Mouse (Mus musculus) small intestine, adult 2 months (tissue): ENCODE measurements at regions not wholly inside any gene's neighbourhood (a gene's known extent, or its start where the extent isn't known, plus 50 kb on each side); places are given as distances from the start of the nearest gene placed in this dataset.

Source experiments
- CTCF ChIP-seq: fragments of 200-500 bp; IDR thresholded peaks from 2 replicates; pipeline ENCODE4 v1.5.1; 2012; ENCODE audit warnings: low read depth, mild to moderate bottlenecking, control low read depth, inconsistent platforms, low read length, moderate library complexity, mixed read lengths; ENCODE audit not compliant: insufficient replicate concordance, insufficient read length; ENCODE audit errors: extremely low read depth
- POLR2A ChIP-seq: fragments of 200-500 bp; IDR thresholded peaks from 2 replicates; pipeline ENCODE4 v1.6.1; 2012; ENCODE audit warnings: low read depth, mild to moderate bottlenecking, control low read depth, inconsistent platforms, low read length, moderate library complexity

DNA sequence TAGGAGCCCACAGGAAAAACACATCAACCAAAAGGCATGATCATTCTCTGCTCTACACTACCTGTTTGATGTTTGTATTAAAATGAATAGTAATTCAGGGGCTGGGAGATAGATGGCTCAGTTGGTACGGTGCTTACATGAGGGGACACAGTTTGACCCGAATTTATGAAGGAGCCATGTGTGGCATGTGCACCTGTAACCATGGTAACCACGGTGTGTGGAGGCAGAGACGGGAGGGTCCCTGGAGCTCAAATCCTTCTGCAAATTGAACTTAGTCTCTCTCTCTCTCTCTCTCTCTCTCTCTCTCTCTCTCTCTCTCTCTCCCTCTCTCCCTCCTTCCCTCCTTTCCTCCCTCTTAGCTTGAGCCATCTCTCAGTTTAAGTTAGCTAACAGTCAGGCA lies 139.1 kb upstream of the Mdm1 start:
- TF ChIP-seq CTCF (no peak), POLR2A (no peak)
